Mouse (Mus musculus): ENCODE data around the gene Cyp1b1. TPM values are rescaled to one million over a fixed set of nuclear protein-coding genes. Genes with fewer than 3 reads are reported as not detected.

The Cyp1b1 gene
- total RNA-seq, 2 experiments from 2014 or later: 3.4 to 4.5 TPM

- no peak for DNase-seq (ENCODE audit: low spot score in 2 of 2)
- no peak for TF ChIP-seq CTCF (conservative IDR thresholded peaks at IDR 0.05)
- Histone ChIP-seq H3K4me3 (no peak overlapping the region), H3K27ac (no peak overlapping the region)
Measured at GRCm38 (mm10) chr17:79658452-79658851, 56.4 kb downstream of the Cyp1b1 start.

GRCm38 (mm10) chr17:79657785-79658184, 57.1 kb downstream of the Cyp1b1 start:
- DNase-seq (ENCODE audit: low spot score in 2 of 2): no peak
- TF ChIP-seq CTCF (conservative IDR thresholded peaks at IDR 0.05): no peak
- Histone ChIP-seq H3K4me3 (no peak overlapping the region), H3K27ac (no peak overlapping the region)

- TF ChIP-seq CTCF (conservative IDR thresholded peaks at IDR 0.05): no peak
- Histone ChIP-seq H3K4me3 (no peak overlapping the region), H3K27ac (no peak overlapping the region)
- no peak for DNase-seq (ENCODE audit: low spot score in 2 of 2)
Measured at GRCm38 (mm10) chr17:79654187-79654586, 60.7 kb downstream of the Cyp1b1 start.

GRCm38 (mm10) chr17:79653171-79653570, 61.7 kb downstream of the Cyp1b1 start:
- Histone ChIP-seq H3K27ac (no peak overlapping the region), H3K4me3 (no peak overlapping the region)
- TF ChIP-seq CTCF (conservative IDR thresholded peaks at IDR 0.05): no peak
- no peak for DNase-seq (ENCODE audit: low spot score in 2 of 2)

Other genes with a start within 250 kb of the Cyp1b1 start
- gene Rmdn2, start 103.2 kb downstream of the Cyp1b1 start, total RNA-seq (2021): 1 to 10 TPM; 9.0 TPM
- 10 to 100 TPM; 52.6 to 56.8 TPM for gene Atl2, start 181.1 kb upstream of the Cyp1b1 start, total RNA-seq (2021)

All from layer of hippocampus, adult 2 months (tissue).